Mouse (Mus musculus) kidney, embryonic 15.5 days (tissue): ENCODE data around the gene Upk3b. TPM values are rescaled to one million over a fixed set of nuclear protein-coding genes. Genes with fewer than 3 reads are reported as not detected.

ENCODE experiments used
- polyA plus RNA-seq: library from polyadenylated mRNA; unstranded; fragments of >200 nt; fragmentation: Nextera tagmentation; extraction: Ambion mirVana; gene quantifications from 2 replicates; pipeline ENCODE4 v1.2.1, GENCODE M21; 2015

Upk3b gene
- polyA plus RNA-seq, 1 experiment from 2014 or later = 5.9 TPM

Other genes starting within 250 kb of the Upk3b start
- gene Srrm3, start 231.6 kb upstream of the Upk3b start, polyA plus RNA-seq = 0.55 and 1.2 TPM in 2 replicates
- gene Hspb1, start 150.6 kb upstream of the Upk3b start, polyA plus RNA-seq = 70.0 and 72.9 TPM in 2 replicates
- gene Ywhag, start 103.9 kb upstream of the Upk3b start, polyA plus RNA-seq = 179 and 189 TPM in 2 replicates
- 9.6 and 10.1 TPM in 2 replicates for gene Ssc4d, start 64.0 kb upstream of the Upk3b start, polyA plus RNA-seq
- 0.30 TPM in 1 of 2 replicates, not detected in the other for gene Zp3, start 58.4 kb upstream of the Upk3b start, polyA plus RNA-seq
- gene Dtx2, start 43.7 kb upstream of the Upk3b start, polyA plus RNA-seq = 29.4 and 29.9 TPM in 2 replicates
- 2.8 and 3.2 TPM in 2 replicates for gene Upk3bl, start 16.0 kb downstream of the Upk3b start, polyA plus RNA-seq
- 15.4 and 18.5 TPM in 2 replicates for gene Rasa4, start 45.4 kb downstream of the Upk3b start, polyA plus RNA-seq
- gene Polr2j, start 78.1 kb downstream of the Upk3b start, polyA plus RNA-seq = 249 and 260 TPM in 2 replicates
- 33.6 and 40.2 TPM in 2 replicates for gene Lrwd1, start 97.6 kb downstream of the Upk3b start, polyA plus RNA-seq
- gene Alkbh4, start 97.7 kb downstream of the Upk3b start, polyA plus RNA-seq = 15.7 and 16.9 TPM in 2 replicates
- 6.0 and 6.3 TPM in 2 replicates for gene Orai2, start 132.2 kb downstream of the Upk3b start, polyA plus RNA-seq
- gene Prkrip1, start 160.5 kb downstream of the Upk3b start, polyA plus RNA-seq = 50.8 and 51.3 TPM in 2 replicates
- 5.0 and 5.2 TPM in 2 replicates for gene Sh2b2, start 208.1 kb downstream of the Upk3b start, polyA plus RNA-seq